Mouse (Mus musculus): ENCODE results near the gene Scml4. TPM values are rescaled to one million over a fixed set of nuclear protein-coding genes. Genes with fewer than 3 reads are reported as not detected.

Scml4 gene
- polyA plus RNA-seq, 1 experiment from 2014 or later = 1.3 TPM

DNA sequence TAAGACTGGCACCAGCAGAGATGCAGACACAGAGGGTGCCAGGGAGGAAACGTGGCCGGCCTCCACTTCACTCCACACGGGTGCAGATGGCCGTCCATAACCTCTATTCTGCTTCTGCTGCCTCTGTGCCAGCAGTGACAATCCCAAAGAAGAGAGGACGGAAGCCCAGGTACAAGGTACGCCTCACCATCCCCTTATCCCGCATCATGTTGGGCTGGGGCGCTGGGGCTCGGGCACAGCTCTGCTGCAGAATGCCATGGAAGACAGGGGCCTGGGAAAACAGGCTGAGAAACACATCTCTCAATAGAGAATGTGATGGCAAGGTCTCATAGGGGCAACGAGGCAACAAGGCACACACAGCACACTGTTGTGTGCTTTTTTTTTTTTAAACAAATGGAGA, 51.9 kb downstream of the Scml4 start:
- Histone ChIP-seq H3K4me3 (no peak overlapping the region), H3K4me2 (replicated peaks) (no peak overlapping the region), H3K27ac (no peak overlapping the region), H3K27me3 (no peaks in the 10 kb centered on the region), H3K9me3 (no peaks in the 10 kb centered on the region), H3K4me1 (peaks cover 15% of the 10 kb centered on the region), H3K36me3 (no peaks in the 10 kb centered on the region), H3K9ac (no peak overlapping the region)
- no peak for ATAC-seq (ENCODE audit: low FRiP score, low read depth)
- WGBS = 90% methylated on average over 10 of the region's 10 CpGs

GRCm38 (mm10) chr10:42913196-42913595, 53.0 kb downstream of the Scml4 start:
- no peak for ATAC-seq (ENCODE audit: low FRiP score, low read depth)
- H3K9ac ChIP-seq = no peak overlapping the region
- H3K27me3 ChIP-seq = no peaks in the 10 kb centered on the region
- H3K36me3 ChIP-seq = no peaks in the 10 kb centered on the region
- H3K4me3 ChIP-seq = no peak overlapping the region
- H3K4me2 ChIP-seq (replicated peaks) = no peak overlapping the region
- H3K9me3 ChIP-seq = no peaks in the 10 kb centered on the region
- 50% methylated on average over 4 of the region's 4 CpGs for WGBS
- H3K4me1 ChIP-seq = peaks cover 19% of the 10 kb centered on the region
- H3K27ac ChIP-seq = no peak overlapping the region

- 61% methylated on average over 6 of the region's 6 CpGs for WGBS
- no peaks in the 10 kb centered on the region for H3K9me3 ChIP-seq
- peaks cover 19% of the 10 kb centered on the region for H3K4me1 ChIP-seq
- H3K27me3 ChIP-seq = no peaks in the 10 kb centered on the region
- no peak for ATAC-seq (ENCODE audit: low FRiP score, low read depth)
- H3K4me3 ChIP-seq = no peak overlapping the region
- no peak overlapping the region for H3K9ac ChIP-seq
- no peak overlapping the region for H3K4me2 ChIP-seq (replicated peaks)
- H3K36me3 ChIP-seq = no peaks in the 10 kb centered on the region
- no peak overlapping the region; the same call in 1 of the 2 replicates for H3K27ac ChIP-seq
Observed at GRCm38 (mm10) chr10:42914146-42914545, 54.0 kb downstream of the Scml4 start.

- Histone ChIP-seq H3K9ac (no peak overlapping the region), H3K27ac (0 out of 2 replicates have a peak overlapping the region, but pooled peaks have one; percentile 52), H3K9me3 (no peaks in the 10 kb centered on the region), H3K4me3 (no peak overlapping the region), H3K4me1 (peaks cover 14% of the 10 kb centered on the region), H3K27me3 (no peaks in the 10 kb centered on the region), H3K36me3 (no peaks in the 10 kb centered on the region), H3K4me2 (replicated peaks) (no peak overlapping the region)
- no peak for ATAC-seq (ENCODE audit: low FRiP score, low read depth)
- 65% methylated on average over 5 of the region's 5 CpGs for WGBS
Observed at GRCm38 (mm10) chr10:42917355-42917754, 57.2 kb downstream of the Scml4 start.

DNA sequence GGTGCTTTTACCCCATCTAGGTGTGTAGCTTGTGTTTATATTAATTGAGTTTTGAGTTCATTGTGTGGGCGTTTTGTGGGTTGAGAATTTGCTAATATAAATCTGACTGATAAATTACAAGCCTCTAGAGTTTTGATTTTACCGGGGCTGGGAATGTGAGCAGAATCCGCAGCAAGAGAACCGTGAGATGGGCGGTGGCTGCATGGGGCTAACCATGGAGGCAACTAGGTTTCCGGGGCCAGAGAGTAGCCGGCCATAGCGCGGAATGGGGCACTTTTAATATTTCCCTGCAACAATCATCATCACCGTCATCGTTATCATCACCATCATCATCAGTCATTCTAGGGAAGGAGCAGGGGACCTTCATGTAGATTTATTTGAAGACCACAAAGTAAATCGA, 59.6 kb downstream of the Scml4 start:
- Histone ChIP-seq H3K9ac (no peak overlapping the region), H3K27ac (no peak overlapping the region), H3K9me3 (no peaks in the 10 kb centered on the region), H3K4me3 (no peak overlapping the region), H3K36me3 (no peaks in the 10 kb centered on the region), H3K4me1 (peaks cover 5% of the 10 kb centered on the region; the same call in 1 of the 2 replicates), H3K4me2 (replicated peaks) (no peak overlapping the region), H3K27me3 (no peaks in the 10 kb centered on the region)
- ATAC-seq (ENCODE audit: low FRiP score, low read depth) = no peak
- 89% methylated on average over 12 of the region's 12 CpGs for WGBS

- Histone ChIP-seq H3K4me3 (no peak overlapping the region), H3K4me2 (replicated peaks) (peak overlapping the region; percentile 27; the same call in 1 of the 2 replicates), H3K4me1 (no peaks in the 10 kb centered on the region), H3K27ac (no peak overlapping the region), H3K27me3 (no peaks in the 10 kb centered on the region), H3K9me3 (no peaks in the 10 kb centered on the region), H3K9ac (no peak overlapping the region), H3K36me3 (no peaks in the 10 kb centered on the region)
- 75% methylated on average over 22 of the region's 22 CpGs for WGBS
- ATAC-seq (ENCODE audit: low FRiP score, low read depth) = no peak
Observed at GRCm38 (mm10) chr10:42925103-42925866, 65.1 kb downstream of the Scml4 start.

DNA sequence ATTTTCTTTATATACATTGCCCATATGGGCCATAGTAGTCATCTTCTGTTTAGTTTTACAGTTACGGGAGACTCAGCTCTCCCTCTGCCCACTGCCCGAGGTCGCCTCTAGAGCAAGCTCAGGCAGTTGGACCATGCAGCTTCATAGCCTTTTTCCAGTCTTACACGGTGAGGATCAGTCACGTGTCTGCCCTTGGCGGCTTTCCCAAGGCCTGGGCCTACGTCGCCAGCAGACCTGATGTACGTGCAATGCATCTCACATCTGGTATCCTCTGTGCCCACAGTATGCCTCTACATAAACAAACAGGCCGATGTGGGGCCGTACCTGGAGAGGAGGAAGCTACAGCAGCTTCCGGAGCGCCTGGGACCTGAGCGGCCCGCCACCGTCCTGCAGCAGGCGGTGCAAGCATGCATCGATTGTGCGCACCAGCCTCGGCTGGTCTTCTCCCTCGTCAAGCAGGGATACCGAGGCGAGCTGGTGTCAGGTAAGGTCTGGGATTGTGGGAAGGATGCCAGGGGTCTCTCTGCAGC, 70.0 kb downstream of the Scml4 start:
- H3K4me2 ChIP-seq (replicated peaks) = no peak overlapping the region

DNA sequence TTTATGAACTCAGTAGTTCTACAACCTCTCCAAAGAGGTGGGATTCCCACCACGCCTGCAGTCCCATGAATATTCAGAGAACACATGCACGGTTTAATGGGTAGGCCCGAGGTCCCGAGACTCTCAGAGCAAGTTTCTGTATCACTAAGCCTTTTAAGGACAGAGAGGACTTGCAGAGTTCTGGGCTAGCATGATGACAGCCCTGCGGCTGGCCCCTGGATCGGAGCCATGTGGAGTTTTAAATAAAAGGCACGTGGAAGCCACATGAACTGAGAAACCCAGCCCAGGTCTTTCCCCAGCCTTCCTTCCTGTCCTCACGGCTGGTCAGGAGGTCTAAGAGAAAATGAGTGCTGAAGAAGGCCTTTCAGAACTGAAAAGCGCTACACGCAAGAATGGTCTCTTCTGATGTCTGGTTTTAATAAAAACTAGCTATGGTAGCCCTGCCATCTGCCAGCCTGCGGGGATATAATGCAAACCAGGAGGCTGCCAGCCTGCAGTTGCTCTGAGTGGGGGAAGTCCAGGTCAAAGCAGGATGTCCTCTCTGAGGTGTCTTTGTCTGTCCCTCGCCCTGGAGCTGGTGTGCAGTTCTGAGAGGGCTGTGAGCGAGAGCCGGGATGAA, 72.8 kb downstream of the Scml4 start:
- H3K4me1 ChIP-seq = peaks cover 7% of the 10 kb centered on the region; the same call in 1 of the 2 replicates
- no peaks in the 10 kb centered on the region for H3K36me3 ChIP-seq
- ATAC-seq (ENCODE audit: low FRiP score, low read depth) = no peak
- 28% methylated on average over 14 of the region's 14 CpGs for WGBS
- H3K9ac ChIP-seq = no peak overlapping the region
- H3K4me2 ChIP-seq (replicated peaks) = no peak overlapping the region
- no peak overlapping the region for H3K4me3 ChIP-seq
- H3K27me3 ChIP-seq = no peaks in the 10 kb centered on the region
- H3K9me3 ChIP-seq = no peaks in the 10 kb centered on the region
- H3K27ac ChIP-seq = peak overlapping the region; percentile 48; the same call in 1 of the 2 replicates

More for the DNA sequence above, 70.0 kb downstream of the Scml4 start:
- H3K27ac ChIP-seq = no peak overlapping the region
- H3K36me3 ChIP-seq = no peaks in the 10 kb centered on the region
- 91% methylated on average over 23 of the region's 23 CpGs for WGBS
- no peaks in the 10 kb centered on the region for H3K27me3 ChIP-seq
- H3K4me1 ChIP-seq = peaks cover 7% of the 10 kb centered on the region; the same call in 1 of the 2 replicates
- no peak overlapping the region for H3K4me3 ChIP-seq
- ATAC-seq (ENCODE audit: low FRiP score, low read depth) = no peak
- no peaks in the 10 kb centered on the region for H3K9me3 ChIP-seq
- H3K9ac ChIP-seq = no peak overlapping the region

DNA sequence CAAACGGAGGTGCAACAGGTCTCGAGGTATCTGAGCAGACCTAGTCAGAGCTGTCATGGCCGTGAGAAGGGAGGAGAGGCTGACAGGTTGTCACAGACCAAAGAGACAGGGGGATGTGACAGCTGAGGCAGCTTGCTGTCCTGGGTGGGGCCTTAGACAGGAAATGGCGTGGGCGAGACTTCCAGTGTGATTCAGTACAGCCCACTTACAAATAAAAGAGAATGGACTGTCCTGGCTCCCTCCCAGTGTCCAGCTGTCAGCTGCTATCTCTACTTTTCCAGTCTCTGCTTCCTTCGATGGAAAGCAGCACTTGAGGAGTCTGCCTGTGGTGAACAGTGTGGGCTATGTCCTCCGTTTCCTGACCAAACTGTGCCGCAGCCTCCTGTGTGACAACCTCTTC, 74.5 kb downstream of the Scml4 start:
- no peaks in the 10 kb centered on the region for H3K36me3 ChIP-seq
- peaks cover 9% of the 10 kb centered on the region for H3K4me1 ChIP-seq
- H3K4me2 ChIP-seq (replicated peaks) = no peak overlapping the region
- ATAC-seq (ENCODE audit: low FRiP score, low read depth) = no peak
- H3K9ac ChIP-seq = no peak overlapping the region
- H3K27ac ChIP-seq = no peak overlapping the region
- no peaks in the 10 kb centered on the region for H3K27me3 ChIP-seq
- H3K9me3 ChIP-seq = no peaks in the 10 kb centered on the region
- 79% methylated on average over 8 of the region's 8 CpGs for WGBS
- H3K4me3 ChIP-seq = no peak overlapping the region

GRCm38 (mm10) chr10:42936205-42936604, 76.0 kb downstream of the Scml4 start:
- no peaks in the 10 kb centered on the region for H3K27me3 ChIP-seq
- H3K4me2 ChIP-seq (replicated peaks) = no peak overlapping the region
- no peak overlapping the region for H3K4me3 ChIP-seq
- H3K4me1 ChIP-seq = peaks cover 24% of the 10 kb centered on the region
- no peaks in the 10 kb centered on the region for H3K9me3 ChIP-seq
- no peak overlapping the region for H3K9ac ChIP-seq
- no peaks in the 10 kb centered on the region for H3K36me3 ChIP-seq
- no peak overlapping the region for H3K27ac ChIP-seq
- ATAC-seq (ENCODE audit: low FRiP score, low read depth) = no peak

- Histone ChIP-seq H3K4me1 (peaks cover 23% of the 10 kb centered on the region), H3K9me3 (no peaks in the 10 kb centered on the region), H3K4me2 (replicated peaks) (no peak overlapping the region), H3K27me3 (no peaks in the 10 kb centered on the region), H3K9ac (no peak overlapping the region), H3K4me3 (no peak overlapping the region), H3K36me3 (no peaks in the 10 kb centered on the region), H3K27ac (no peak overlapping the region)
- no peak for ATAC-seq (ENCODE audit: low FRiP score, low read depth)
- WGBS = 89% methylated on average over 4 of the region's 4 CpGs
Observed at GRCm38 (mm10) chr10:42938361-42938760, 78.2 kb downstream of the Scml4 start.

DNA sequence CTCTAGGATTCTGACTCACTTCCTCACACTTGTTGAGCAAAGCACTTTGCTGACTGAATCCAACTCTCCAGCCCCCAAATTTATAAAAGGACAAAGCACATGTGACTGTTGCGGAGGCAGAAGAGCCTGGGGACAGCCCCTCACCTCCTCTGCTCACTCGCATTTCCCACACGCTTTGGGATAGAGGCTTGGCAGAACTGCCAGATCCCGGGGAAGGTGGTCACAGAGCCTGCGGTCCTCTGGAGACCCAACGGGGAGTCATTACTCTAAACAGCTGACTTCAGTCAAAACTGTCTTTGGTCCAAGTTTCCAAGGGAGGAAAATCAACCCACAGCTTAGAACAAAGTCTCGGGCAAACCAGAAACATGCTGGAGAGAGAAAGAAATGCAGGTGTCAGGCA, 79.5 kb downstream of the Scml4 start:
- H3K27me3 ChIP-seq = no peaks in the 10 kb centered on the region
- 56% methylated on average over 7 of the region's 7 CpGs for WGBS
- no peak overlapping the region for H3K9ac ChIP-seq
- no peaks in the 10 kb centered on the region for H3K9me3 ChIP-seq
- ATAC-seq (ENCODE audit: low FRiP score, low read depth) = no peak
- no peaks in the 10 kb centered on the region for H3K36me3 ChIP-seq
- H3K4me2 ChIP-seq (replicated peaks) = no peak overlapping the region
- H3K4me1 ChIP-seq = peaks cover 23% of the 10 kb centered on the region
- no peak overlapping the region for H3K4me3 ChIP-seq
- H3K27ac ChIP-seq = no peak overlapping the region

Data from limb, embryonic 13.5 days (tissue).